Mouse (Mus musculus): ENCODE results near the gene Zfp709. TPM values are rescaled to one million over a fixed set of nuclear protein-coding genes. Genes with fewer than 3 reads are reported as not detected.
"Not testable (repeated sequence)": the region's sequence is repeated elsewhere in the genome, so short reads cannot be mapped to it uniquely, and the experiment has no call there.

Gene Zfp709
- polyA plus RNA-seq (2012; rRNA removed) = 2.3 and 3.1 TPM in 2 replicates

DNA sequence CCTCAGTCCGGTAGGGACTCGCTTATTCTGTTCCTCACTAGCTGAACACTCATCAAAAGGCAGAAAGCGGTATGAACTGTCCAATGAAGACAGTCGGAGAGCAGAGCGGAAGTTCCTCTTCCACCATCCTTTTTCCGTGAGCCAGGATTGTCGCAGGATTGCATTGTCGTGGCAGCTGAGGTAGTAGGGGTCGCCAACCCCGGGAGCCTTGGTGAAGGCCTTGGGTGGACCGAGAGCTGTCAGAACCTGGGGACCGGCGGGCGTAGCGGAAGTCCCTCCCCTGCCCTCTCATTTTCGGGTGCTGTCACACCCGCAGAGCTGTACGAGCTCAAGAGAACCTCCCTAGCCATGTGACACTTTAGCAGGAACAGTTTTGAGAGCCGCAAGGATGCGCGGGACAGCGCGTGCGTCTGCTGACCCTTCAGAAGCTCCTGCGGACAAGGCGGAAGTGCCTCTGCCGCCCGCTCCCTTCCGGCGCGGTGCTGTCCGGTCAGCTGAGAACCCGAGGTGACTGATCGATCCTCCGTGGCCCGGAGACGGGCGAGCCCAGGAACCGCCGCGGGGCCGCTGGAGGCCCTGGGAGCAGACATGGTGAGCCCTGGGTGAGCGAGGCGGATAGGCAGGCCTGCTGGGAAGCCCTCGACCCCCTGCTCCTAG lies at the start of gene Zfp709:
TSS of gene Zfp709 (plus strand) at position 402 of the 657 bp plus-strand sequence.
- DNase-seq (ENCODE audit: extremely low spot score in 1 of 2, low spot score in 1 of 2) = peak; percentile 51 to 70

DNA sequence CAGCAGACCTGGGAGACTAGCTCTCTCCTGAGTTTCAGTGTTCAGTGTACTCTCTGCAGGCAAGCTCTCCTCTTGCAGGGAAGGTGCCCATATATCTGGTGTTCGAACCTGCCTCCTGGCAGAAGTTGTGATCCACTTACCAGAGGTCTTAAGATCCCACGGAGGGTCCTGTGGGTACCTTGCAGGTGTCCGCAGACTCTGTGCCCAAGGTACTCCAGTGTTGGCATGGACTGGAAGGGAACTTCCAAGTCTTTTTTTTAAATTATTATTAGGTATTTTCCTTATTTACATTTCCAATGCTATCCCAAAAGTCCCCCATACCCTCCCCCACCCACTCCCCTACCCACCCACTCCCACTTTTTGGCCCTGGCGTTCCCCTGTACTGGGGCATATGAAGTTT lies 43.6 kb upstream of the Zfp709 start:
- not testable (repeated sequence) for DNase-seq (ENCODE audit: extremely low spot score in 1 of 2, low spot score in 1 of 2)

GRCm38 (mm10) chr8:71841201-71841817 lies 40.5 kb upstream of the Zfp709 start:
- not testable (repeated sequence) for DNase-seq (ENCODE audit: extremely low spot score in 1 of 2, low spot score in 1 of 2)

GRCm38 (mm10) chr8:71842476-71842875 lies 39.3 kb upstream of the Zfp709 start:
- DNase-seq (ENCODE audit: extremely low spot score in 1 of 2, low spot score in 1 of 2) = not testable (repeated sequence)

DNA sequence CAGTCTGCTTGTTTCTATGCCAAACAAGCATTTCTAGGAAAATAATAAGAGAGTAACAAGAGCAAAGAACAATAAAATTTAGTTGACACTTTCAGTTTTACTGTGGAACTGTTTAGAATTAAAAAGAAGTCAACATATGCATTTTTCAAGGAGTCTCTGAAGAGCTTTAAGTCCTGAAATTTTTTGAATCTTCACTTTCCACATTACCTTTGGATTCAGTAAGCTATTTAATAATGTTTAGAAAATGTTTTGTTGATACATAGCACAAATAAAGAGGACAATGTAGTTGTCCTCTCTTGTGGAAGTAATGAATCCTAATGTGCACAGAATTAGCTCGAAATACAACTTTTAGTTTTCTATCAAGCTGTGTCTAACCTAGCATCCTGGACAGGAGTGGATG lies 37.4 kb upstream of the Zfp709 start:
- DNase-seq (ENCODE audit: extremely low spot score in 1 of 2, low spot score in 1 of 2) = not testable (repeated sequence)

- DNase-seq (ENCODE audit: extremely low spot score in 1 of 2, low spot score in 1 of 2) = not testable (repeated sequence)
These were observed 35.8 kb upstream of the Zfp709 start for GRCm38 (mm10) chr8:71845993-71846483.

DNA sequence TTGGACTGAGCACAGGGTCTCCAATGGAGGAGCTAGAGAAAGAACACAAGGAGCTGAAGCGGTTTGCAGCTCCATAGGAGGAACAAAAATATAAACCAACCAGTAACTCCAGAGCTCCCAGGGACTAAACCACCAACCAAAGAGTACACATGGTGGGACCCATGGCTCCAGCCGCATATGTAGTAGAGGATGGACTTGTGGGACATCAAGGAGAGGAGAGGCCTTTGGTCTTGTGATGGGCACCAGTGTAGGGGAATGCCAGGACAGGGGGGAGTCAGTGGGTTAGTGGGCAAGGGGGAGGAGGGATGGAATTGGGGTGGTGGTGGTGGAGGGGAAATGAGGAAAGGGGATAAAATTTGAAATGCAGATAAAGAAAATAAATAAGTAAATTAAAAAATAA lies 35.1 kb upstream of the Zfp709 start:
- DNase-seq (ENCODE audit: extremely low spot score in 1 of 2, low spot score in 1 of 2) = not testable (repeated sequence)

GRCm38 (mm10) chr8:71851014-71851413 lies 30.8 kb upstream of the Zfp709 start:
- DNase-seq (ENCODE audit: extremely low spot score in 1 of 2, low spot score in 1 of 2) = not testable (repeated sequence)

- not testable (repeated sequence) for DNase-seq (ENCODE audit: extremely low spot score in 1 of 2, low spot score in 1 of 2)
These were observed 28.5 kb upstream of the Zfp709 start for GRCm38 (mm10) chr8:71853360-71853759.

DNA sequence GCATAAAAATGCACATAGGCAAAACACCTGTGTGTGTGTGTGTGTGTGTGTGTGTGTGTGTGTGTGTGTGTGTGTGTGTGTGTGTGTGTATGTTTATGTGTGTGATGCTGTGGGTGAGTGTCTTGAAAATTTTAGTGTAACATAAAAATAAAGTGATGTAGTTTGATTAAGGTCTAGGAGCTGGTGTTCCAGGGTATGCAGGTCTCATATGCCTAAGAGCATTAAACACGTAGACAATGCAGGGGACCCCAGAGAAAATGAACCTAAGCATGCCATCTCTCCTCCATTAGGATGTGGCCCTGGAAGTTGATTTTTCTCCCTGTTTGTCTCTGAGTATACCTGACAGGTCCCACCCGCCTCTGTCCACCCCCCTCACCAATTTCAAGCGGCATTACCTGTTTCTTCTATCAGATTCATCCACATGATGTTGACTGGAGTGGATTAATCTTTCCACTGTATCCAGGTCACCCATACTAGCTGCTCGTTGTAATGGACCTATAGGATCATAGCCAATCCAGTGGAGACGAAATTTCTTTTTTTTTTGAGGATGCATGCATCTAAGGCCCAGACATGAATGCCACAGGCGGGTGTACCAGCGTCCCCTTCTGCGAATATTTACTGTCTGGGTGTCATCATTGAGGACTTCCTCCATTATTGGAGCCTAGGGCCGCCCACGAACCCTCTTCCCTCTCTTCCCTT lies 25.0 kb upstream of the Zfp709 start:
- DNase-seq (ENCODE audit: extremely low spot score in 1 of 2, low spot score in 1 of 2) = not testable (repeated sequence)

GRCm38 (mm10) chr8:71857364-71857763 lies 24.5 kb upstream of the Zfp709 start:
- not testable (repeated sequence) for DNase-seq (ENCODE audit: extremely low spot score in 1 of 2, low spot score in 1 of 2)

DNA sequence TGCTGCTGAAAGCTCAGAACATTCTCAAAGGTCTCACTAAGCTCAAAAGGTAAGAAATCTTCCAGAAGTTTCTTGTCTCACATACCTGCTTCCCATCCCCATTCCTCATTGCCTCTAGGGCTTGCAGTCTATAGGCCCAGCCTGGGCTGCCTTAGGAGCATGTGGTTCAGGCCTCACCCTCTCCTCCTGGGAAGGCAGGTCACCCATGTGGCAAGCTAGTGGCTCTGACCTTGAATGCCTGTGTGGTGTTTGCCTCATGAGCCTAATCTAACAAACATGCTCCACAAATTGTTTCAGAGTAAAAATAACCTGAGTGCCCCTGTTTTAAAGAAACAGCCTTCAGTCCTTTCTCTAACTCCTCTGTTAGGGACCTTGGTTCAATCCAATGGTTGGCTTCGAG lies 20.3 kb upstream of the Zfp709 start:
- DNase-seq (ENCODE audit: extremely low spot score in 1 of 2, low spot score in 1 of 2) = not testable (repeated sequence)

GRCm38 (mm10) chr8:71862038-71862437 lies 19.8 kb upstream of the Zfp709 start:
- DNase-seq (ENCODE audit: extremely low spot score in 1 of 2, low spot score in 1 of 2) = not testable (repeated sequence)

GRCm38 (mm10) chr8:71900666-71901065 lies 18.8 kb downstream of the Zfp709 start:
- DNase-seq (ENCODE audit: extremely low spot score in 1 of 2, low spot score in 1 of 2) = not testable (repeated sequence)

- DNase-seq (ENCODE audit: extremely low spot score in 1 of 2, low spot score in 1 of 2) = not testable (repeated sequence)
These were observed 21.3 kb downstream of the Zfp709 start for GRCm38 (mm10) chr8:71903084-71903483.

GRCm38 (mm10) chr8:71906809-71907208 lies 25.0 kb downstream of the Zfp709 start:
- DNase-seq (ENCODE audit: extremely low spot score in 1 of 2, low spot score in 1 of 2) = no peak

DNA sequence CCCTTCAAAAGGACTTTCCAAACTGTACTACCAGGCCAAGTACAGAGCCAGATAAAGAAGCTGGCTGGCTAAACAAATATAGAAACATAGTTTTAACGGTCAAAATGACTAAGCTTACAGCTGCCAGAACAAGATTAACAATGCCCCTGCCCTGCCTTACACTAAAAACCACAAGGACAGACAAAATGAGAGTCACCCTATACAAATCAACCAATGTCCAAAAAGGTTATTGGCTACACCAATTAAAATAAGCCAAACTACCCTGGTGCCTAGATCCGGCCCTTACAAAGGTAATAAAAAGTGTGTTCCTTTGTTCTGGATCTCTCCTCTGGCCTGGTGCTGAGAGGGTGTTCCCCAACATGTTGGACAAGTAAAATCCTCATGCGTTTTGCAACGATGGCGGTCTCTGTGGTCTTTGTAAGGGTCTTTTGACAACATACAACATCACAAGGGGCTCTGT lies 26.0 kb downstream of the Zfp709 start:
- DNase-seq (ENCODE audit: extremely low spot score in 1 of 2, low spot score in 1 of 2) = no peak

GRCm38 (mm10) chr8:71908309-71909261 lies 26.8 kb downstream of the Zfp709 start, which contains the start of the genes Zfp882 and Zfp617:
Gene Zfp882 (plus strand): TSS chr8:71908608.
Gene Zfp617 (plus strand): TSS chr8:71908635.
- DNase-seq (ENCODE audit: extremely low spot score in 1 of 2, low spot score in 1 of 2) = peak; percentile 82 to 93

GRCm38 (mm10) chr8:71912286-71912685 lies 30.5 kb downstream of the Zfp709 start:
- DNase-seq (ENCODE audit: extremely low spot score in 1 of 2, low spot score in 1 of 2) = no peak
